Mouse (Mus musculus) liver, adult 2 months (tissue): ENCODE results near the gene Mnx1.

Experiments used
- CTCF ChIP-seq: fragments of 200-500 bp; IDR thresholded peaks from 2 replicates; pipeline ENCODE4 v1.5.1; 2011; ENCODE audit warnings: low read depth, low read length, control low read depth
- POLR2A ChIP-seq: fragments of 200-500 bp; IDR thresholded peaks from 2 replicates; pipeline ENCODE4 v1.6.1; 2011; ENCODE audit warnings: low read length, control low read depth; ENCODE audit not compliant: insufficient read depth; ENCODE audit errors: extremely low read depth

- TF ChIP-seq POLR2A (peak; percentile 43; the same call in 1 of the 2 replicates), CTCF (no peak)
Observed at GRCm38 (mm10) chr5:29434228-29434871, 43.9 kb downstream of the Mnx1 start, which contains the start of gene Nom1.
